Mouse (Mus musculus): Measurements from ENCODE around the gene Prf1.

Gene Prf1

DNA sequence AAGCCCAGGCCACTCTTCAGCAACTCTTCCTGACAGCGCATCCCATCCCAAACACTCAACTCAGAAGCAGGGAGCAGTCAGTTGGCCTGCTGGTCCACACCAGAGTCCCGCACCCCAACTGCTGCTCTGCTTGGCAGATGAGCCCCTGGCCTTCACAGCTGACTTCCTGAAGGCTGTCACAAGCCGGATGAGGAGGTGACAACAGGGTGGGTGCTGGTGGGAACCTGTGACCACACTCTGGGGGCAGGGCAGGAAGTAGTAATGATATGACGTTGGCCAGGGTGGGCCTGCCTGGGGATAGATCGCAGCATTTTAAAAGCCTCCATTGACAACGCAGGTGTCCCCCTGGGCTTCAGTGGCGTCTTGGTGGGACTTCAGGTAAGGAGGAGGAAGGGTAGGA lies at the start of gene Prf1:
Gene Prf1, plus strand, starts transcription at position 357 of the 400 bp plus-strand sequence.
- no peak for DNase-seq (ENCODE audit: low spot score in 2 of 2)

DNA sequence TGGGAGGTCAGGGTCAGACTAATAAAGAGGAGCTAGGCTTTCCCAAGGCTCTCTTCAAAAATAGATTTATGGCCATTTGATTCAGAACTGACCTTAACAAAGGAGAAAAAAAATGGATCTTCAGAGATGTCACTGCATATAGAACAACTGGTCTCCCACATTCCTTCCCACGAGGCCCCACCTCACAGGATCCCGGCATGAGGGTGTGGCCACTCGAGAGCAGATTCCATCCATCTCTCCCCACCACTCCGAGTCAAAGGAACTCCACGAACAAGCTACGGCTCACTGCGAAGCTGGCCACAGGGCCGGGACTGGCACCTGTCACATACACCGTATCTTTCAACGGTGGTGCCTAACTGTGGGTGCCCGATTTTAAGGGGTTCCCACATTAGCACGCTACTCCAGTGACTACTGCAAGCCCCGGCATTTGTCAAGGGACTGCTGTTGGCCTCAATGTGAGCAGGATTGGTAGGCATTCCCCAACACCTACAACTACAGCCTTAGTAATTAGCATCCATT lies 49.0 kb upstream of the Prf1 start:
- DNase-seq (ENCODE audit: low spot score in 2 of 2): no peak

DNA sequence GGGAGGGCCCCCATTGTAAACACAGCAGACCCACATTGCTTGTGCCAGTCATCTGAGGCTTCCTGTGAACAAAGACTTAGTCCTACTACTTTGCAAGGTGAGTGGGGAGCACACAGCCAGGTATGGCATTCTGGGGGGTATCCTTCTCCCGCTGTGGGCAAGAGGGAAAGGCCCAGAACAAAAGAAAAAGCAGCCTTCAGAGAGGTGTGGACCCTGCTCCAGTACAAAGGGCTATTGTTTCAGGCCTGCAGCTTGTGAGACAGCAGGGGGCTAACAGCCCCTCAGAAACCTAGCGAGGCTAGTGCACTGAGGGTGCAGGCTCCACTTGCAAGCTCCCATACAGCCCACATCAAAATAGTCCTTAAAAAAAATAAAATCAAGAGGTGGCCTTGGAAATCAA lies 47.7 kb upstream of the Prf1 start:
- no peak for DNase-seq (ENCODE audit: low spot score in 2 of 2)

DNA sequence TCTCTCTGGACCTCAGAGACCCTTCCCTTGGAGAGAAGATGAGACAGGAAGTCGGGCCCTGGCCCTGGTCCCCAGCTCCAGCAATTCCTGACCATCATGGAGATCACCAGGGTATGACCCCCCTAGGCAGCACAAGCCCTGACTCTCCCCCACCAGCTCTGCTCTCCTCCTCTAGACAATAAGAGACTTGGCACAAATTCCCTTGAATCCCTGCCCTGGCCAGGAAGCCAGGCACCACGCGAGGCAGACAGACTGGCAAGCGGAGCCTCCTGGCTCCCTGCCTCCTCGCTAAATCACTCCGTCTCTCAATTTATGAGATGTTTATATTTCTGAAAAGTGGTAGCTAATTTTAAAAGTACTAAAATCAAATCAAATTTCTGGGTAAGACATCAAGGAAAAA lies 42.9 kb upstream of the Prf1 start:
- DNase-seq (ENCODE audit: low spot score in 2 of 2): peak in 1 of 2 experiments; percentile 37

DNA sequence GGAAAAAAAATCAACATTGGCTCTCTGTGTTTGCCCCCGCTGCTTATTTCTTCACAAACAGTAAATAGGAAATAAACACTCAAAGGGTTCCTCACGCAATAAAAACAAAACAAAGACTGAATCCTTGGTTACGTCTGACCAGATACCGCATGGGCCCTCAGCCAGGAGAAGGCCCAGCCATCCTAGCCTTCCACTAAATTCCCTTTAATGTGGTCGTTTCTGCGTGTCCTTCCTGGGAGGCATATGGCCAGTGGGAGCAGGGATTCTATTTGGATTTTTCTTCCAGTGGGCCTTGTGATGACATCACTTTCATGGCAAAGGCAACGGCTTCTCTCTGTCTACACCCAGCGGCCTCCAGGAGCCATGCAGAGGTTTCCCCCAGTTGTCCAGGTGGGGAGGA lies 42.4 kb upstream of the Prf1 start:
- no peak for DNase-seq (ENCODE audit: low spot score in 2 of 2)

DNA sequence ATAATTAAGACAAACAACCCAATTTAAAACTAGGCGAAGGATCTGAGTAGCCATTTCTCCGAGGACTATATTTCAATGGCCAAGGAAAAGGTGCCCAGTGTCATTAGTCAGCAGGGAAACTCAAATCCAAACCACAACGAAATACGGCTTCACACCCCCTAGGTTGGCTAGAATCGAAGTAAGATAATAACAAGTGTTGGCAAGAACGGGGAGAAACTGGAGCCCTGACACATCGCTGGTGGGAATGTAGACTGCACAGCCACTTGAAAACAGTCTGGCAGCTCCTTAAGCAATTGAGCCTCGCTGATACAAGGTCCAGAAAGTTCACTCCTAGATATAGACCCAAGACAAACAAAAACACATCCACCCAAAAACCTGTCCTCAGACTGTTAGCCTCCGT lies 41.0 kb upstream of the Prf1 start:
- no peak for DNase-seq (ENCODE audit: low spot score in 2 of 2)

DNA sequence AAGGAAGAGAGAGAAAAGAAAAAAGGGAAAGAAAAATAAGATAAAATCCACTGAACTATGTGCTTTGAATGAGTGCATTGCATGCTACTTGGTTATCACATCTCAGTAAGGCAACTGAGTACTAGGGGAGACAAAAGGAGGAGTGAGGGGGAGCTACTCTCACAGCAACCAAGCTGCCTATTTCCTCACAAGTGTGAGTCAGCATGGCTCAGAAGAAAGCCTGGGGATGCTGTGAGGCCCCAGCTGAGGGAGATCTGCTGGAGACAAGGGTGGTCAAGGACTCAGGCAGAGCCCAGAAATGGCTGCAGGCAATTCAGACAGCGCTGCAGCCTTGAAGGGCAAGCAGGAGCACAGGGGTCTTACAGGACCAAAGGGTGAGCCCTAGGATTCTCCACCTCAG lies 39.5 kb upstream of the Prf1 start:
- DNase-seq (ENCODE audit: low spot score in 2 of 2): no peak

DNA sequence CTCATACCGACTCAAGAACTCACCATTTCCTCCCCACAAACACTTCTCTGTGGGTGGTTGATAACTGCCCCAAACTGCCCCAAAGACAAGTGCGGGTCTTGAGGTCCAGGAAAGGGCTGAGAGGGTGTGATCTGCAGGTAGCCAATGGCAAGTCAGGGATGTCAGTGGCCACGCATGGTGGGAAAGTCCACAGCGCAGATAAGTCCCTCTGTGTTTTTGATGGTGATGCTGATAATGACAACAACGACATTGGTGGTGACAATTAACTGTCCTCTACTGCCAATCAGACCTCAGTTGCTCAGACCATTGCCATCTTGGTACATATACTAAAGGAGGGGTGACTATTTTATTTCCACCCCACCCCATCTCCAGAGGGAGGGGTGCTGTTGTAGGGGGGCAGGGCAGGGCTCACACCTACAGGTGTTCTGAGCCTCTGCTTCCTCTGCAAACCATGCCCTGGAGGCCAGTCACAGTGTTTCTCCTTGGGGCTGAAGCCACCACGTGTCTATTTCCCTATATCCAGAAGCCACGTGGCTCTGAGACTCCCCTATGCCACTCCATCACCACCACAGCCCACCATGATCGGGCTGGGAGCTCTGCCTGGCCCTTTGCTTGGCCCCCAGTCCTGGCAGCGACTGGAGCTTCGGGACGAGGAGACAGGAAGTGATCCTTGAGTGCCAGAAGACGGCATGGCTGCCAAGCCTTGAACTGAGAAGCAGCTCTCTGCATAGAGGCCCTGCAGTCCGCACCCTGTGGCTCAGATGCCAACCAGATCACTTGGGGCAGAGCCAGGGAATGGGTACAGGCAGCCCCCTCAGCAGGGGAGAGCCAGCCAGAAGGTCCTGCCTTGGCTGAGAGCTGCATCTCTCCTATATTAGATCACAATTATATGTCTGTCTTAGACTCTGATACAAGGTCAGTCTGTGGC lies 36.1 kb upstream of the Prf1 start:
- DNase-seq (ENCODE audit: low spot score in 2 of 2): no peak

DNA sequence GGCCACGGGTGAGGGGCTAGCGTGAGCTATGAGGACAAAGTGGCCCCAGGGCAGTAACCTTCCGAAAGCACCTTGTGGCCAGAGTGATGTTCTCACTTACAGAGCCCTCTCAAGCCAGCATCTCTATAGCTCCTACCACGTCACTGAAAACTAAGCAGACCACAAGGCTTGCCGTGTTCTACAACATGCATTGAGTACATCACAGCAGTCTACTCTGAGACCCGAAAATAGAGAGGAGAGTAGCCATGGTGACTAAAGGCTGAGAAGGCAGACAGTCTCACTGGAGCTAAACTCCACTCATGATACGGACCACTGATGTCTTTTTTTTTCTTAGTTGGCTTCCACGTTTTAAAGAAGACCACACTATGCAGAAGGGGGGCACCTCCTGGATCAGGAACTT lies 34.0 kb upstream of the Prf1 start:
- DNase-seq (ENCODE audit: low spot score in 2 of 2): no peak

DNA sequence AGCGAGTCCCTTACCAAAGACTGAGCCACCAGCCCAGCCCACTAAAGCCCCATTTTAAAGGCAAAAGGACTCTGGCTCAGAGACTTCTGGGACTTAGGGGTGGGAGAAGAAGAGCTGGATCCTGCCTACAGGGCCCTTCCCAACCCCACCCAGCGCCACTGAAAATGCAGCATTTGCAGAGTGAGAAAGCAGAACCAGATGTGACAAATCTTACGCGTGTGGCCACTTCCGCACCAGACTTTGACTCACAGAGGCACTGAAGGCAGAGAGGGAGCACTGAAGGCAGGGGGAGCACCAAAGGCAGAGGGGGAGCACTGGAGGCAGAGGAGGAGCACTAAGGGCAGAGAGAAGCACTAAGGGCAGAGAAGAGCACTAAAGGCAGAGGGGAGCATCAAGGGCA lies 30.3 kb upstream of the Prf1 start:
- DNase-seq (ENCODE audit: low spot score in 2 of 2): no peak

DNA sequence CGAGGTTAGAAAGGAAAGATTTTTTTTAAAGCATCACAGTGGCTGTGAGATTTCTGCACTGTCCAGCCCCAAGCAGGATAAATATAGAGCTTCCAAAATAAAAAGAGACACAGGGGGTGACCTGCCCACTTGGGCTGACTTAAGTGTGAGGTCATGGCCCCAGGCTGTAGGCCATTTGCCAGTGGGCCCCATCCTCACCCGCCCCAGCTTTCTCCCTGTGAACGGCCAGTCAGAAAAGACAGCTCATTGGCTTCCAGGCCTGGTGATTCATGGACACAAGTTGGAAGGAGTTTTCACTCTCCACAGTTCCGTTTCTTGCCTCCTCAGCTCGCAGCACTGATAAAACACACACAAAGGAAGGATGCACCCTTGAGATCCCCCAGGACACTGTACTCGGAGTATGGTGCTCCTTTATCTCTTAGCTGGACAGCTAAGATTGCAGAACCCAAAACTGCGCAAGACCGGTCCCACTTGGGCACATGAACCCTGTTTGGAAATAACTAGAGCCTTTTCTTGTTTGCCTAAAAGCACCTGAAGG lies 25.5 kb upstream of the Prf1 start:
- DNase-seq (ENCODE audit: low spot score in 2 of 2): no peak

DNA sequence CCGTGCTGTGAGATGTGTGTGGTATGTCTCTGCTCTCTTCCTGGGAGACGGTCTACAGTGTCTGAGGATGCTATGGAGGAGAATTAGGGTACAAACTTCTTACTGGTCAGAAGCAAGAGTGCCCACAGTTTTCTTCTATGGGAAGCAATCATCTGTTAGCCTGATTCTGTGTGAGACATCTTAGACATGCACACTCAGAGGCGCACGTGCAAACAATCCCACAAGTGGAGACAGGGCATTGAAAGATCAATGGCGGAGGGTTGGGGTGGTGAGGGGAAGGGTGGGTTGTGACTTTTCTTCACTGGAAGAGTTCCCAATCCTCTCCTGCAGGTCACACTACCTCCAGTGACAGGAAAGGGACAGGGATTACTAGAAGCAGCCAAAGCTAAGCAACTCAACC lies 25.0 kb upstream of the Prf1 start:
- no peak for DNase-seq (ENCODE audit: low spot score in 2 of 2)

DNA sequence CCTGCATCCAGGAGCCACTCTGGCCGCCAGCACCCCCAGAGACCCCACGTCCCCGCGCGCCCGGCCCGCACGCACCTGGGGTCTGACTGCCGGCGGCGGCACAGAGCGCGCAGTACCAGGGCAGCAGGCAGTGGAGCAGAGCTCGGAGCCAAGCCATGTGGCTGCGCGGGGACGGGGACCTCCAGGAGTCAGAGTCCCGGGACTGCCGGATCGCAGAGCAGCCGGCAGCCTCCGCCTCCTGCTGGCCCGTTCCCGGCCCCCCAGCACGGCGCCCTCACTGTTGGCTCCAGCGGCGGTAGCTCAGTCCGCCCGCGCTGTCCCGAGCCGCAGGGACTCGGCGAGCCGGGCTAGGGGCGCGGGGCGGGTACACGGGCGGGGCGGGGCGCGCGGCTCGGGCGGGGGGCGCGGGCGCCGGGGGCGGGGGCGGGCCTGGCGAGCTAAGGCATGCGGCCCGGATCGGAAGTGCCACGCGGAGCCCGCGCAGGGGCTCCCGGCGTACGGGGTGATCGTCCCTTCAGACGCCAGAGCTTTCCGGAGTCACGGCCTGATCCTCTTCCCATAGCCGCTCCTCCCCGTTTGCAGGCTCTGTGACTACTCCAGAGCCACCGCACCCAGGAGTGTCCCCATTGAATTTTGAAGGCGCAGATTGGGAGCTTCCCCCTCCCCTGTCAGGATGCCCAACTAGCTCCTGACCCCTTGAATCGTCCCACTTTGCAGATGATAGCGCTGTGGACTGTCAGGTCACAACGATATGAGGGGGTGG lies 24.4 kb upstream of the Prf1 start, which contains the start of gene Adamts14:
Gene Adamts14, minus strand, starts transcription at position 358 of the 763 bp plus-strand sequence.
- DNase-seq (ENCODE audit: low spot score in 2 of 2): no peak

DNA sequence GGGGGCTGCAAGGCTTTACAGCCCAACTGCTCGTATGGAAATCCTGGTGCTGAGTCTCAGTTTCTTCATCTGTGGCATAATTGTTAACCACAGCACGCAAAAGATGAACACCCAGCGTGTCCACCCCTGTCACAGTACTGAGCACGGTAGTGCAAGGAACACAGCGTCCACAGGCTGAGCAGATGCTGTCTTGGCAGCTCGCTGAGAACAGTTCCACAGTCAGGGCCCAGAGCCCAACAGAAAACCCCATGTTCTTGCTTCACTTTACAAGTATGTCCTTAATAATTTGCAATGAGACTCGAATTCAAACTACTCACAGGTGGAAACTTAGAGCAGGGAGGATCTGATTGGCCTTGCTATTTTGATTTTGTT lies 23.8 kb upstream of the Prf1 start:
- DNase-seq (ENCODE audit: low spot score in 2 of 2): no peak

DNA sequence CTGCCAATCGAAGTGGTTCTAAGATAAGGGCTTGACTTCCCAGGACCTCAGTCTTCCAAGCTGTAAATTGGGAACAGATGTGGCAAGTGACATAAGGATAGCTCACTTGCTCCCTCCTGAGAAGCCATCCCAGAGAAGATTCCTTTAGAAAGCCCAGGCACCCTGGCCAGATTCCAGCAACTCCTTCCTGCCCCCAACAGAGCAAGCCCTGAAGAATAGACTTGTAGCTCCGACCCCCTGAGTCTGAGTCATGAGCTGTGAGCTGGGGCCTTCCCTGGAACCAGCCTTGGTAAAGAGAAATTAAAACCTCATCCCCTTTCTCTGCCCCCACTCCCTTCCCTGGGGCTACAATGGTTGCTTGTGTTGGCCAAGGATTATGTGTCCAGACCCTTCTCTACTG lies 23.1 kb upstream of the Prf1 start:
- no peak for DNase-seq (ENCODE audit: low spot score in 2 of 2)

DNA sequence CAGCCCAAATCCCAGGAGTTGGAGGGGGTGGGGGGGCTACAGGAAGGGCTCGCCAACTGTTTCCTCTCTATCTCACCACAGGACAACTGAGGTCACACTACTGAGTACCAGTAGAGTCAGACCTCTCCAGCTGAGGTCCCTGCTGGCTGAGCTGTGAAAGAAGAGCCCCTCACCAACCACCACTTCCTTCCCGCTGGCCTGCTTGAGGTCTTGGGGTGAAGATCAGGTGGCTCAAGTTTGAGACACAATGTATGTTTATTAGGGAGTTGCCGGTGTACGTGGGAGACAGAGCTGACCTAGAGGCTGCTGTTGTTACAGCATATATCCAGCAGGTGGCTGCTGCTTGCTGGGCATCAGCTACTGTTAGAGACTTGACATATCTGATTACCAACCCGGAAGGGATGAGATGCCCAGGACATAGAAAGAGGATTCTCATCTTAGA lies 21.9 kb upstream of the Prf1 start:
- no peak for DNase-seq (ENCODE audit: low spot score in 2 of 2)

DNA sequence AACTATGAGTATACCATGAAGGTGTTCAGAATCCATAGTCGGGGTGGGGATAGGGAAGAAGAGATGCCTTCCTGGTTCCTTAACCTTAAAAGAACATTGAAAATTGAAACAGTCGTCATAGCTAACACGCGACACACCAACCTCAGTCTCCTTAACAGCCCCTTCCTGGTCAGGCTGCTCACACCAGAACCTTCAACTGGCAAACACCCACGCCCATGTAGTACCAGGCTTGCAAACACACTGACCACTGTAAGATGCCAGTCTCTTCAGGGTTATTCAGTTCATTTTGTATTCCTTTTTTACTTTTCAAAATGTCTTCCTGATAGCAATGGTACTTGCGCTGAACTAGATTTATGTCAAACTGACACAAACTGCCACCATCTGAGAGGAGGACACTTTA lies 20.6 kb upstream of the Prf1 start:
- no peak for DNase-seq (ENCODE audit: low spot score in 2 of 2)

DNA sequence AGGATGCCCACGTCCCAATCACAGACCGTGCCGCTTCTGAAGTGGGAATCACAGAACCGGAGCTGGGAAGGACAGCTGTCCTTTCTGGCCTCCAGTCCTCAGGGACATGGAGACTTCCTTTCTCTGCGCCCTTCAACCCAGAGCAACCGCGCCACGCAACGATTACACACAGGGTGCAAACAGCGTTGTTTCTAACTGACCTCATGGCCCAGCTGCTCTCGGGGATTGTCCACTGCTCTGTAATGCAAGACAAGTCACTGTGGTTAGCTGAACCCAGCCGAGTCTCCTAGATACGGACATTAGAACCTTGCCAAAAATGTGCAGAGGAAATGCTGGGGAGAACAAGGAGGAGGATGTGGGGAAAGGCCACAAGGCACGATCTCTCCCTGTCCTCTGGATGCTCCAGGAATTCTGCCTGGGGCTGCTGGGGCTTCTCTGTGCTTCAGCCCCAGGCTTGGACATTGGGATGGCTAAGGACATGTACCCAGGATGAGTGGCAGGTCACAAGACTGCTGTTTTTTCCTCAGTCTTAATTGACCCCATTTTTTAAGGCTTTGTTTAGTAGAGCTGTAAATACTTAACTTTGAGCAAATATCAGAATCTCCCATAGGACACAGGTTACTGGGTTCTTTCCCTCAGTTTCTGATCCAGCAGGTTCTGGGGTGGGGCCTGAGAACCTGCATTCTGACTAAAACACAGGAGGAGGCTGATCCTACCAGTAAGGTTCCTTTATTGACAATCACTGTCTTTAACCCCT lies 19.5 kb upstream of the Prf1 start:
- DNase-seq (ENCODE audit: low spot score in 2 of 2): no peak

DNA sequence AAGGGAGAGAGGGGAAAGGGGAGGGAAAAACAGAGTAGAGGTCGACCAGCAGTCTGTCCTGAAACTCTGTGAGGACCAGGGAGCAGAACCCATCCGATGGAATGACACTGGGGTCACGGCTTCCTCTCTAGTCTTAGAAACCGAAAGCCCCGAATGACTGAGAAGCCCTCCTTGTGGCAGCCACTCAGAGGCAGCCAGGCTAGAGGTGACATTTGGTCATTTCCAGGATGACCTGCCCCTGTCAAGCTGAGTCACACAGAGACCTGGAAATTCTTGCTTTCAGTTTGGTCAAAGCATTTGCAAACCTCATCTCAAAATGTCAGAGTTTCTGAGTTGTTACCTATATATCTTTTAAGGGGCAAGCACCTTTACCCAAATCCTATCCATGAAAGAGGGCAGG lies 16.5 kb upstream of the Prf1 start:
- DNase-seq (ENCODE audit: low spot score in 2 of 2): no peak

DNA sequence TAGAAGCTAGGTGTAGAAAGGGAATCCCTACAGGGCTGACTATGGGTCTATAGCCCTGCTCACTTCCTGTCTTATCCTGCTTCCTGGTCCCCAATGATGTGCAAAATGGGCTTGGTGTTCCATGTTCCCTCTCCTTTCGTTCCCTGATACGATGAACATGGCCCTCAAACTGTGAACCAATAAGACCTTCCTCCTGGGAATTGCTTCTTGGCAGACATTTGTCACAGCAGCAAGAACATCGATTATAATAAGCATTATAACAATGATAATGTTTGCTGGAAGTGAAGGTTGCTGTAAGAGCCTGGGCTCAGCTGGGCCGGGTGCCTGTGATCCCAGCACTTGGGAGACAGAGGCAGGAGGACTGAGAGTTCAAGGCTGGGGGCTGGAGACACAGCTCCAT lies 13.3 kb upstream of the Prf1 start:
- no peak for DNase-seq (ENCODE audit: low spot score in 2 of 2)

DNA sequence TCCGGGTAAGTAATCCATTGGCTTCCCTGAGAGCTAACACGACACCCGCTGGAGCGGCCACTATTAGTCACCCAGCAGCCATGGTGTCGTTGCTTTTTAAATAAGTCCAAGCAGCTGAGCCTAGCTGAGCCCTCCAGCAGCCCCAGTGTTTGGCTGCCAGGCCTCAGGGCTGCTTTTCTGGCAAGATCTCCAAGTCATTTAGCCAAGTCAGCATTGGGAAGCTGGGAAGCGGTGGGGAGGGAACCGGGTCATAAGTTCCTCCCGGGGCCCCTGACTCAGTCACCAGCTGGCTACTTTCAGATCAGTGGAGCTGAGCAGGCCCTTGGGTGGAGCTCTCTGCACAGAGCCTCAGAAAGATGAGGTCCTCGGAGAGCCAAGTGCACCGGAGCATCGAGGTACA lies 12.4 kb upstream of the Prf1 start:
- DNase-seq (ENCODE audit: low spot score in 2 of 2): no peak

DNA sequence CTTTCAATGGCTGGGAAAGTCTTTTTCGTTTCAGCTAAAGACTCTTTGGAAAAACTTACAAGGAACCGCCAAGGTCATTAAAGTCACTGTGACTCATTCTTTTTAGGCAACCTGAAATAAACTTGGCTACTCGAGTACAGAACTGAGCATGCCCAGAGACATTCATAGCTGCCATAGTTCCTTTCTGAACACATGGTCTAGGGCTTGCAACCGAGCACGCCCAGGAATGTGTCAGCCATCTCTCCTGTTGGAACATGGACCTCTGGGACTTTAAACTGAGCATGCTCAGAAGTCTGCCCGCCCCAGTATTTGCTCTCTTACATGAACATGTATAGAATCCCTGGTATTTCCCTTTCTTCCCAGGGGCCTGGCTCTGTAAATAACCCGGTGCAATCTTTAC lies 11.4 kb upstream of the Prf1 start:
- DNase-seq (ENCODE audit: low spot score in 2 of 2): no peak
